Mouse (Mus musculus) midbrain, embryonic 12.5 days (tissue): Measurements from ENCODE around the gene Gm20422. TPM values are rescaled to one million over a fixed set of nuclear protein-coding genes. Genes with fewer than 3 reads are reported as not detected.

Experiments
- ATAC-seq: fragments of 200-750 bp; cut with Nextera tagmentation; 2 replicates; pipeline ENCODE4 v1.8.0; 2017; ENCODE audit warnings: low read depth, moderate TSS enrichment, moderate library complexity; ENCODE audit not compliant: low FRiP score
- H3K27ac ChIP-seq: fragments of 300-500 bp; sonication (generic); replicated peaks from 2 replicates; pipeline ENCODE4 v1.5.1; 2016; ENCODE audit warnings: mild to moderate bottlenecking
- H3K27me3 ChIP-seq: fragments of 300-500 bp; sonication (generic); 2 replicates; pipeline ENCODE4 v1.6.1; 2016; ENCODE audit warnings: mild to moderate bottlenecking
- H3K36me3 ChIP-seq: fragments of 300-500 bp; sonication (generic); 2 replicates; pipeline ENCODE4 v1.6.1; 2016
- H3K4me1 ChIP-seq: fragments of 300-500 bp; sonication (generic); 2 replicates; pipeline ENCODE4 v1.6.1; 2016
- H3K4me2 ChIP-seq: fragments of 300-500 bp; sonication (generic); replicated peaks from 2 replicates; pipeline ENCODE4 v1.6.1; 2016; ENCODE audit warnings: mild to moderate bottlenecking, moderate library complexity
- H3K4me3 ChIP-seq: fragments of 300-500 bp; sonication (generic); 2 replicates; pipeline ENCODE4 v1.5.1; 2016; ENCODE audit warnings: mild to moderate bottlenecking
- H3K9ac ChIP-seq: fragments of 300-500 bp; sonication (generic); replicated peaks from 2 replicates; pipeline ENCODE4 v1.6.1; 2016; ENCODE audit warnings: mild to moderate bottlenecking, moderate library complexity
- H3K9me3 ChIP-seq: fragments of 300-500 bp; sonication (generic); 2 replicates; pipeline ENCODE4 v1.6.1; 2016; ENCODE audit warnings: mild to moderate bottlenecking
- WGBS: fragments of 180-500 bp; shearing (Covaris S2); methylation state at CpG from one replicate; pipeline ENCODE4 v1.1.7; 2016; 5-methylcytosine and 5-hydroxymethylcytosine counted together
- polyA plus RNA-seq: library from polyadenylated mRNA; unstranded; fragments of >200 nt; fragmentation: Nextera tagmentation; extraction: Ambion mirVana; gene quantifications from 2 replicates; pipeline ENCODE4 v1.2.1, GENCODE M21; 2016

Gene Gm20422
- polyA plus RNA-seq, 1 experiment from 2014 or later, result 0.71 TPM

GRCm38 (mm10) chr8:69805086-69805485 lies 30.4 kb upstream of the Gm20422 start:
- no peak overlapping the region for H3K27ac ChIP-seq
- H3K4me3 ChIP-seq, result no peak overlapping the region
- H3K36me3 ChIP-seq, result peaks cover 78% of the 10 kb centered on the region
- H3K4me2 ChIP-seq, result no peak overlapping the region
- H3K27me3 ChIP-seq, result no peaks in the 10 kb centered on the region
- no peak overlapping the region for H3K9ac ChIP-seq
- no peak for ATAC-seq
- H3K9me3 ChIP-seq, result no peaks in the 10 kb centered on the region
- H3K4me1 ChIP-seq, result peaks cover 16% of the 10 kb centered on the region
- 94% methylated on average over 10 of the region's 10 CpGs for WGBS

DNA sequence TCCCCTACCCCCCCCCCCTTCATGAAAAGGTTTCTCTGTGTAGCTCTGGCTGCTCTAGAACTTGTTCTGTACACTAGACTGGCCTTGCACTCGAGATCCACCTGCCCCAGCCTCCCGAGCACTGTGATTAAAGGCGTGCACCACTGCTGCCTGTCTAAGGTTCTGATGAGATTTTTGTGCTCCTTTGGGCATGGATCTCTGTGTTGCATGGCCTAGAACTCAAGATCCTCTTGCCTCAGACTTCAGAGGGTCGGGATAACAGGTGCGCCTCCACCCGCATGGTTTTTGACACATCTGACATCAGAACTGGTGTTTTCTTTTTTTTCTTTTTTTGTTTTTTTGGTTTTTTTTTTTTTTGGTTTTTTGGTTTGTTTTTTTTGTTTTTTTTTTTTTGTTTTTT lies 29.9 kb upstream of the Gm20422 start:
- no peaks in the 10 kb centered on the region for H3K27me3 ChIP-seq
- no peak overlapping the region for H3K27ac ChIP-seq
- no peak for ATAC-seq
- peaks cover 12% of the 10 kb centered on the region for H3K4me1 ChIP-seq
- peaks cover 83% of the 10 kb centered on the region for H3K36me3 ChIP-seq
- WGBS, result 87% methylated on average over 6 of the region's 6 CpGs
- no peak overlapping the region for H3K4me2 ChIP-seq
- H3K9me3 ChIP-seq, result no peaks in the 10 kb centered on the region
- H3K4me3 ChIP-seq, result no peak overlapping the region
- H3K9ac ChIP-seq, result no peak overlapping the region

DNA sequence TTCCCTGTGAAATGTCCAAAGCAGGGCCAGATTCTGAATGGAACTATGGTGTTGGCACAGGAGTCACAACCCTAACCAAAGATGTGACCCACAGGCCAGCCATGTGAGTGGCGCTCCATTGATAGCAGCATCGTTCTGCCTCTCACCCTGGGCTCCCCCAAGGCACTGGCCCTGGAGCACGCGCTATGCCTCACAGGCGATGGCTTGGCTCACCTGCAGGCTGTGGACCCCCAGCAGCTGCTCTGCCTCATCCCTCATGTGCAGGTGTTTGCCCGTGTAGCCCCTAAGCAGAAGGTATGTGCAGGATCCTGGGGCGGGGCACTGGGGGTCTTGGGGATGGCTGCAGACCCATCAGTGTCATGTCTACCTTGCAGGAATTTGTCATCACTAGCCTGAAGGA lies 28.7 kb upstream of the Gm20422 start:
- Histone ChIP-seq H3K36me3 (peaks cover 95% of the 10 kb centered on the region), H3K9me3 (no peaks in the 10 kb centered on the region), H3K9ac (no peak overlapping the region), H3K27ac (no peak overlapping the region), H3K4me3 (no peak overlapping the region), H3K4me2 (no peak overlapping the region), H3K4me1 (peaks cover 2% of the 10 kb centered on the region; the same call in 1 of the 2 replicates), H3K27me3 (no peaks in the 10 kb centered on the region)
- WGBS, result 88% methylated on average over 7 of the region's 7 CpGs
- ATAC-seq, result no peak

- Histone ChIP-seq H3K36me3 (peaks cover 96% of the 10 kb centered on the region), H3K4me1 (no peaks in the 10 kb centered on the region), H3K9ac (no peak overlapping the region), H3K9me3 (no peaks in the 10 kb centered on the region), H3K27me3 (no peaks in the 10 kb centered on the region), H3K4me3 (no peak overlapping the region), H3K27ac (no peak overlapping the region), H3K4me2 (no peak overlapping the region)
- no peak for ATAC-seq
These were observed 27.5 kb upstream of the Gm20422 start for GRCm38 (mm10) chr8:69802216-69802615.

GRCm38 (mm10) chr8:69801796-69802195 lies 27.1 kb upstream of the Gm20422 start:
- Histone ChIP-seq H3K4me1 (no peaks in the 10 kb centered on the region), H3K9ac (no peak overlapping the region), H3K27me3 (no peaks in the 10 kb centered on the region), H3K4me2 (no peak overlapping the region), H3K9me3 (no peaks in the 10 kb centered on the region), H3K27ac (no peak overlapping the region), H3K4me3 (no peak overlapping the region), H3K36me3 (peaks cover 96% of the 10 kb centered on the region)
- no peak for ATAC-seq
- WGBS, result 92% methylated on average over 4 of the region's 4 CpGs

DNA sequence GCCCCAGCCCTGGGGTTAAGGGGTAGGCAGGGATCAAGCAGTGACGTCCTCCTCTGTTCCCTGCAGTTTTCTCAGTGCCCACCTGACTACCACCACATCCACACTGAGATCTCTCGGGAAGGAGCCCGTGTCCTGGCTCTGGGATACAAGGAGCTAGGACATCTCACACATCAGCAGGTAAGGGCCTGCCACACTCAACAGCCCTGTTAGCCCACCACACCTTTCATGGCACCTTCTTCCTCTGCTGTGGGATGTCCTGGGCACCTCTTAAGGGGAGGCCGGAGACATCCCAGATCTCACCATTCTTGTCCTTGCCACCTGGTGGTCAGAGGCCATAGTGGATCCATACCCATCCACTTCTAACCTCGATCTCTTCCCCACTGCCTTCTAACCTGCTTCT lies 25.3 kb upstream of the Gm20422 start:
- 96% methylated on average over 5 of the region's 5 CpGs for WGBS
- Histone ChIP-seq H3K27me3 (no peaks in the 10 kb centered on the region), H3K9ac (no peak overlapping the region), H3K4me1 (no peaks in the 10 kb centered on the region), H3K9me3 (no peaks in the 10 kb centered on the region), H3K36me3 (peaks cover 96% of the 10 kb centered on the region), H3K27ac (no peak overlapping the region), H3K4me2 (no peak overlapping the region), H3K4me3 (no peak overlapping the region)
- no peak for ATAC-seq

DNA sequence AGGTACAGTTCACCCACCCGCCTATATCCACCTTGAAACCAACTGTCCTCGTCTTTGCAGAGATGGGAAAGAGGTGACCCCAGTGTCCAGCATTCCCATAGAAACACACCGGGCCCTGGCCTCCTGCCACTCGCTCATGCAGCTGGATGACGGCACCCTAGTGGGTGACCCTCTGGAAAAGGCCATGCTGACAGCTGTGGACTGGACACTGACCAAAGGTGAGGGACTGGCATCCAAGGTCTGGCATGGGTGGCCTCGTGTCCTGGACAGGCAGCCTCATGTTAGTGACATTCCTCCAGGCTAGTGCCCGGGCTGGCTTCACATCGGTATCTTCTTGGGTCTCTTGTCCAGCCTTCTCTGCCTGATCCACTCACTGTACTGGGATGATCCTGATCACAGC lies 24.6 kb upstream of the Gm20422 start:
- Histone ChIP-seq H3K27me3 (no peaks in the 10 kb centered on the region), H3K4me1 (no peaks in the 10 kb centered on the region), H3K4me3 (no peak overlapping the region), H3K9me3 (no peaks in the 10 kb centered on the region), H3K36me3 (peaks cover 98% of the 10 kb centered on the region), H3K27ac (no peak overlapping the region), H3K9ac (no peak overlapping the region), H3K4me2 (no peak overlapping the region)
- WGBS, result 89% methylated on average over 8 of the region's 8 CpGs
- no peak for ATAC-seq

- Histone ChIP-seq H3K27ac (no peak overlapping the region), H3K9ac (no peak overlapping the region), H3K9me3 (no peaks in the 10 kb centered on the region), H3K27me3 (no peaks in the 10 kb centered on the region), H3K4me2 (no peak overlapping the region), H3K4me1 (peaks cover 7% of the 10 kb centered on the region), H3K36me3 (peaks cover 94% of the 10 kb centered on the region), H3K4me3 (no peak overlapping the region)
- WGBS, result 93% methylated on average over 10 of the region's 10 CpGs
- ATAC-seq, result no peak
These were observed 23.0 kb upstream of the Gm20422 start for GRCm38 (mm10) chr8:69797661-69798060.

DNA sequence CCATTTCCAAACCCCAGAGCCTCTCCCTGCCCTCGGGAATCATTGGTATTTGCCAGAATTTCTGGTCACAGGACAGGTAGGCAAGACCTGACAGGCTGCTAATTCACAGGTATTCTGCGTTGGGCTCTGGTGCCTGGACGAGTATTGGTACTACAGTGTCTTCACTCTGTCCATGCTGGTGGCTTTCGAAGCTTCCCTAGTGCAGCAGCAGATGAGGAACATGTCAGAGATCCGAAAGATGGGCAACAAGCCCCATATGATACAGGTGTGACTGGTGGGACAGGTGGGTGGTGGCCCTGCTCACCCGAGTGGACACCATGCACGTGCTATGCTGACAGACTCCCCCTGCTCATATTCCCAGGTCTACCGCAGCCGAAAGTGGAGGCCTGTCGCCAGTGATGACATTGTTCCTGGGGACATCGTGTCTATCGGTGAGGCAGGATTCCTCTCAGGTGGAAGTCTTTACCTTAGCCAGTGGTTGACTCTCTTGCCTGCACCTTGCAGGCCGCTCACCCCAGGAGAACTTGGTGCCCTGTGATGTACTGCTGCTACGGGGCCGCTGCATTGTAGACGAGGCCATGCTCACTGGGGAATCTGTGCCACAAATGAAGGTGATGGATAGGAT lies 22.1 kb upstream of the Gm20422 start:
- no peak for ATAC-seq
- Histone ChIP-seq H3K4me3 (no peak overlapping the region), H3K36me3 (peaks cover 85% of the 10 kb centered on the region), H3K9ac (no peak overlapping the region), H3K4me2 (no peak overlapping the region), H3K27ac (no peak overlapping the region), H3K4me1 (peaks cover 15% of the 10 kb centered on the region), H3K27me3 (no peaks in the 10 kb centered on the region), H3K9me3 (no peaks in the 10 kb centered on the region)
- 95% methylated on average over 16 of the region's 16 CpGs for WGBS

GRCm38 (mm10) chr8:69794901-69795300 lies 20.2 kb upstream of the Gm20422 start:
- no peak for ATAC-seq

DNA sequence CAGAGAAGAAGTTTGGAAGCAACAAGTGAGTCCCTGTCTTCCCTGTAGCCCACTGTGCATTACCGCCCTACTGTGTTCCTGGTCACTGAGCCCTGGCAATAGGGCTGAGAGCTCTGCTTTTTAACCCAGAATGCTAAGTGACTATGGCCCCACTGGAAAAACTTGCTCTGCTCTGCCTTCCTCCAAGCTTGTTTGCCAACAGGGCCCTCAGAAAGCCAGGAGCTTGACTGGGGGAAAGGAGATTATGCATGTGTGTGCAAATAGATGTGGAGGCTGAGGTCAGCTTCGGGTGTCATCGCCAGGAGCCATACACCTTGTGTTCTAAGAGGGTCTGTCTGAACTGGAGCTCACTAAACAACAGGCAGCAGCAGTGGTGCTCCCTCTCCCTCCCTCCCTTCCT lies 19.4 kb upstream of the Gm20422 start:
- Histone ChIP-seq H3K9me3 (no peaks in the 10 kb centered on the region), H3K27me3 (no peaks in the 10 kb centered on the region), H3K4me1 (peaks cover 19% of the 10 kb centered on the region), H3K4me2 (no peak overlapping the region), H3K27ac (no peak overlapping the region), H3K4me3 (no peak overlapping the region), H3K9ac (no peak overlapping the region), H3K36me3 (peaks cover 60% of the 10 kb centered on the region)
- no peak for ATAC-seq
- 95% methylated on average over 3 of the region's 3 CpGs for WGBS

More at GRCm38 (mm10) chr8:69794901-69795300, 20.2 kb upstream of the Gm20422 start:
- no peaks in the 10 kb centered on the region for H3K9me3 ChIP-seq
- no peak overlapping the region for H3K9ac ChIP-seq
- no peaks in the 10 kb centered on the region for H3K27me3 ChIP-seq
- WGBS, result 98% methylated on average over 6 of the region's 6 CpGs
- H3K36me3 ChIP-seq, result peaks cover 68% of the 10 kb centered on the region
- no peak overlapping the region for H3K4me2 ChIP-seq
- peaks cover 19% of the 10 kb centered on the region for H3K4me1 ChIP-seq
- no peak overlapping the region for H3K4me3 ChIP-seq
- no peak overlapping the region for H3K27ac ChIP-seq

DNA sequence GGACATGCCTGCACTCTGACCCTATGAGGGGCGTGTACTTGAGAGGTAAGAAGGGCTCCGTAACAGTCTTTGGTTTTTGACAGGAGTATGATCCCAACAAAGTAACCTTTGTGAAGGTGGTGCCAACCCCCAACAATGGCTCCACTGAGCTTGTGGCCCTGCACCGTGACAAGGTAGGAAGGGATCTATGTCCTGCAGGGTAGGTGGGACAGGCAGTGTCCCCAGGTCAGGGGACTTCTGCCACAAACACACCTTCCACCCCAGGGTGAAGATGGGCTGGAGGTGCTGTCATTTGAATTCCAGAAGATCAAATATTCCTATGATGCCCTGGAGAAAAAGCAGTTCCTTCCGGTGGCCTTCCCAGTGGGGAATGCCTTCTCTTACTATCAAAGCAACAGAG lies 19.0 kb upstream of the Gm20422 start:
- peaks cover 55% of the 10 kb centered on the region for H3K36me3 ChIP-seq
- 89% methylated on average over 4 of the region's 4 CpGs for WGBS
- H3K9me3 ChIP-seq, result no peaks in the 10 kb centered on the region
- no peak overlapping the region for H3K4me2 ChIP-seq
- H3K4me3 ChIP-seq, result no peak overlapping the region
- no peak overlapping the region for H3K27ac ChIP-seq
- H3K27me3 ChIP-seq, result no peaks in the 10 kb centered on the region
- no peak for ATAC-seq
- no peak overlapping the region for H3K9ac ChIP-seq
- H3K4me1 ChIP-seq, result peaks cover 19% of the 10 kb centered on the region
